Mouse (Mus musculus): Measurements from ENCODE around the gene Slc35c2.

DNA sequence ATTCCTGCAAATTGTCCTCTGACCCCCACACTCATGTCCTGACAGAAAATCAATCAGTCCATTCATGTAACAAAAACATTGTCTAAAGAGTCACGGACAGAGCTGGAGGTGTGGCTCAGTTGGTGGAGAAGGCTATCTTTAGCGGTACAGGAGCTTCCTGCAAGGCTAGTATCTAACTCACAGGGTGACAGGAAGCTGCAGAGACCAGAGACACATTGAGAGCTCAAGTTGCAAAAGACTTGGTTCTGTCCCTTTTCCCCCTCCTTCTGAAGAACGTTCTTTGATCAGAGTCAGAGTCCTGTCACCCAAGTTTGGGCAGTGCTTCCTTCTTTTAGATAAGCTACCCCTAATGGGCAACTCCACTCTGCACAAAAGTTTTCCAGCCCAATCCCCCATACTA is 42.0 kb upstream of the Slc35c2 start:
- TF ChIP-seq POLR2A (IDR thresholded peaks at IDR 0.05; ENCODE audit: borderline replicate concordance, insufficient read depth, low read length) (no peak), CTCF (IDR thresholded peaks at IDR 0.05; ENCODE audit: borderline replicate concordance, insufficient read depth, low read depth, low read length) (no peak)

Data from cerebellum, adult 2 months (tissue).